Mouse (Mus musculus) embryonic facial prominence, embryonic 12.5 days (tissue): Measurements from ENCODE around the gene Miox. TPM values are rescaled to one million over a fixed set of nuclear protein-coding genes. Genes with fewer than 3 reads are reported as not detected.

Experiments
- ATAC-seq: fragments of 200-750 bp; cut with Nextera tagmentation; 2 replicates; pipeline ENCODE4 v1.8.0; 2017; ENCODE audit not compliant: insufficient number of reproducible peaks, insufficient read depth, low FRiP score, low TSS enrichment
- H3K27ac ChIP-seq: fragments of 300-500 bp; sonication (generic); 2 replicates; pipeline ENCODE4 v1.5.1; 2016; ENCODE audit warnings: mild to moderate bottlenecking
- H3K27me3 ChIP-seq: fragments of 300-500 bp; sonication (generic); 2 replicates; pipeline ENCODE4 v1.6.1; 2016; ENCODE audit warnings: mild to moderate bottlenecking, moderate library complexity
- H3K36me3 ChIP-seq: fragments of 300-500 bp; sonication (generic); 2 replicates; pipeline ENCODE4 v1.6.1; 2016; ENCODE audit warnings: mild to moderate bottlenecking
- H3K4me1 ChIP-seq: fragments of 300-500 bp; sonication (generic); 2 replicates; pipeline ENCODE4 v1.6.1; 2016
- H3K4me2 ChIP-seq: fragments of 300-500 bp; sonication (generic); replicated peaks from 2 replicates; pipeline ENCODE4 v1.6.1; 2016; ENCODE audit warnings: mild to moderate bottlenecking, moderate library complexity
- H3K4me3 ChIP-seq: fragments of 300-500 bp; sonication (generic); 2 replicates; pipeline ENCODE4 v1.5.1; 2016; ENCODE audit warnings: mild to moderate bottlenecking
- H3K9ac ChIP-seq: fragments of 300-500 bp; sonication (generic); 2 replicates; pipeline ENCODE4 v1.6.1; 2016; ENCODE audit warnings: mild to moderate bottlenecking, moderate library complexity
- H3K9me3 ChIP-seq: fragments of 300-500 bp; sonication (generic); 2 replicates; pipeline ENCODE4 v1.6.1; 2016; ENCODE audit warnings: mild to moderate bottlenecking, moderate library complexity
- WGBS: fragments of 180-500 bp; shearing (Covaris S2); methylation state at CpG from one replicate; pipeline ENCODE4 v1.1.7; 2016; 5-methylcytosine and 5-hydroxymethylcytosine counted together
- polyA plus RNA-seq: library from polyadenylated mRNA; unstranded; fragments of >200 nt; fragmentation: Nextera tagmentation; extraction: Ambion mirVana; gene quantifications from 2 replicates; pipeline ENCODE4 v1.2.1, GENCODE M21; 2016

Gene Miox
- not detected in 2 replicates for polyA plus RNA-seq

- no peak within 1 kb of the TSS for H3K4me2 ChIP-seq
- no peaks in the 10 kb centered on the region for H3K9me3 ChIP-seq
- no peak for ATAC-seq
- H3K27me3 ChIP-seq, result no peaks in the 10 kb centered on the region
- no peaks in the 10 kb centered on the region for H3K36me3 ChIP-seq
- H3K27ac ChIP-seq, result no peak within 1 kb of the TSS
- H3K4me3 ChIP-seq, result no peak within 1 kb of the TSS
- H3K9ac ChIP-seq, result no peak within 1 kb of the TSS
- WGBS, result 84% methylated on average over 7 of the region's 7 CpGs
- H3K4me1 ChIP-seq, result no peaks in the 10 kb centered on the region
Observed at GRCm38 (mm10) chr15:89334271-89334670, at the start of gene Miox. Gene Miox, plus strand, starts transcription at chr15:89334398.

- H3K4me2 ChIP-seq, result no peak overlapping the region
- no peaks in the 10 kb centered on the region for H3K9me3 ChIP-seq
- no peak for ATAC-seq
- H3K27ac ChIP-seq, result no peak overlapping the region
- no peaks in the 10 kb centered on the region for H3K4me1 ChIP-seq
- no peak overlapping the region for H3K9ac ChIP-seq
- peaks cover 92% of the 10 kb centered on the region for H3K36me3 ChIP-seq
- H3K27me3 ChIP-seq, result no peaks in the 10 kb centered on the region
- no peak overlapping the region for H3K4me3 ChIP-seq
Observed at GRCm38 (mm10) chr15:89285004-89285403, 49.2 kb upstream of the Miox start.

- Histone ChIP-seq H3K27ac (no peak overlapping the region), H3K4me2 (no peak overlapping the region), H3K9me3 (no peaks in the 10 kb centered on the region), H3K4me1 (no peaks in the 10 kb centered on the region), H3K9ac (no peak overlapping the region), H3K4me3 (no peak overlapping the region), H3K36me3 (peaks cover 92% of the 10 kb centered on the region), H3K27me3 (no peaks in the 10 kb centered on the region)
- ATAC-seq, result no peak
- WGBS, result 97% methylated on average over 5 of the region's 5 CpGs
Observed at GRCm38 (mm10) chr15:89285478-89285877, 48.7 kb upstream of the Miox start.

- Histone ChIP-seq H3K27me3 (no peaks in the 10 kb centered on the region), H3K9ac (no peak overlapping the region), H3K9me3 (no peaks in the 10 kb centered on the region), H3K36me3 (peaks cover 91% of the 10 kb centered on the region), H3K4me1 (no peaks in the 10 kb centered on the region), H3K4me3 (no peak overlapping the region), H3K27ac (no peak overlapping the region), H3K4me2 (no peak overlapping the region)
- 69% methylated on average over 7 of the region's 7 CpGs for WGBS
- ATAC-seq, result no peak
Observed at GRCm38 (mm10) chr15:89286114-89286513, 48.1 kb upstream of the Miox start.

GRCm38 (mm10) chr15:89286582-89286981 is 47.6 kb upstream of the Miox start:
- Histone ChIP-seq H3K36me3 (peaks cover 91% of the 10 kb centered on the region), H3K9ac (no peak overlapping the region), H3K9me3 (no peaks in the 10 kb centered on the region), H3K4me3 (no peak overlapping the region), H3K4me2 (no peak overlapping the region), H3K27ac (no peak overlapping the region), H3K27me3 (no peaks in the 10 kb centered on the region), H3K4me1 (no peaks in the 10 kb centered on the region)
- WGBS, result 87% methylated on average over 5 of the region's 5 CpGs
- ATAC-seq, result no peak

- H3K4me2 ChIP-seq, result no peak overlapping the region
- H3K36me3 ChIP-seq, result peaks cover 91% of the 10 kb centered on the region
- H3K4me1 ChIP-seq, result no peaks in the 10 kb centered on the region
- 90% methylated on average over 23 of the region's 23 CpGs for WGBS
- no peaks in the 10 kb centered on the region for H3K9me3 ChIP-seq
- H3K9ac ChIP-seq, result no peak overlapping the region
- ATAC-seq, result 0 out of 2 replicates have a peak, but pooled peaks have one; percentile 16
- no peak overlapping the region for H3K4me3 ChIP-seq
- no peak overlapping the region for H3K27ac ChIP-seq
- H3K27me3 ChIP-seq, result no peaks in the 10 kb centered on the region
Observed at GRCm38 (mm10) chr15:89288227-89288767, 45.9 kb upstream of the Miox start.

- H3K36me3 ChIP-seq, result peaks cover 91% of the 10 kb centered on the region
- H3K4me2 ChIP-seq, result no peak overlapping the region
- no peaks in the 10 kb centered on the region for H3K27me3 ChIP-seq
- no peaks in the 10 kb centered on the region for H3K4me1 ChIP-seq
- WGBS, result 94% methylated on average over 11 of the region's 11 CpGs
- no peak overlapping the region for H3K9ac ChIP-seq
- no peak for ATAC-seq
- no peaks in the 10 kb centered on the region for H3K9me3 ChIP-seq
- H3K27ac ChIP-seq, result no peak overlapping the region
- H3K4me3 ChIP-seq, result no peak overlapping the region
Observed at GRCm38 (mm10) chr15:89289455-89289854, 44.7 kb upstream of the Miox start.

- H3K9ac ChIP-seq, result no peak overlapping the region
- no peaks in the 10 kb centered on the region for H3K27me3 ChIP-seq
- H3K4me3 ChIP-seq, result no peak overlapping the region
- WGBS, result 88% methylated on average over 3 of the region's 3 CpGs
- H3K36me3 ChIP-seq, result peaks cover 94% of the 10 kb centered on the region
- no peaks in the 10 kb centered on the region for H3K9me3 ChIP-seq
- no peak overlapping the region for H3K27ac ChIP-seq
- no peaks in the 10 kb centered on the region for H3K4me1 ChIP-seq
- H3K4me2 ChIP-seq, result no peak overlapping the region
- ATAC-seq, result no peak
Observed at GRCm38 (mm10) chr15:89291521-89291920, 42.7 kb upstream of the Miox start.

- Histone ChIP-seq H3K27me3 (no peaks in the 10 kb centered on the region), H3K9ac (no peak overlapping the region), H3K9me3 (no peaks in the 10 kb centered on the region), H3K4me3 (no peak overlapping the region), H3K27ac (no peak overlapping the region), H3K36me3 (peaks cover 94% of the 10 kb centered on the region), H3K4me1 (no peaks in the 10 kb centered on the region), H3K4me2 (no peak overlapping the region)
- ATAC-seq, result no peak
- 88% methylated on average over 2 of the region's 2 CpGs for WGBS
Observed at GRCm38 (mm10) chr15:89292795-89293194, 41.4 kb upstream of the Miox start.

GRCm38 (mm10) chr15:89293778-89294177 is 40.4 kb upstream of the Miox start:
- no peaks in the 10 kb centered on the region for H3K27me3 ChIP-seq
- H3K36me3 ChIP-seq, result peaks cover 90% of the 10 kb centered on the region
- WGBS, result 91% methylated on average over 10 of the region's 10 CpGs
- no peaks in the 10 kb centered on the region for H3K4me1 ChIP-seq
- no peak overlapping the region for H3K4me3 ChIP-seq
- H3K27ac ChIP-seq, result no peak overlapping the region
- ATAC-seq, result no peak
- H3K4me2 ChIP-seq, result no peak overlapping the region
- no peaks in the 10 kb centered on the region for H3K9me3 ChIP-seq
- H3K9ac ChIP-seq, result no peak overlapping the region

GRCm38 (mm10) chr15:89295580-89296165 is 38.5 kb upstream of the Miox start:
- Histone ChIP-seq H3K4me3 (no peak overlapping the region), H3K27ac (no peak overlapping the region), H3K4me1 (no peaks in the 10 kb centered on the region), H3K36me3 (peaks cover 90% of the 10 kb centered on the region), H3K4me2 (no peak overlapping the region), H3K9me3 (no peaks in the 10 kb centered on the region), H3K27me3 (no peaks in the 10 kb centered on the region), H3K9ac (no peak overlapping the region)
- ATAC-seq, result no peak
- WGBS, result 88% methylated on average over 8 of the region's 8 CpGs

GRCm38 (mm10) chr15:89296465-89296864 is 37.7 kb upstream of the Miox start:
- Histone ChIP-seq H3K36me3 (peaks cover 90% of the 10 kb centered on the region), H3K4me3 (no peak overlapping the region), H3K4me1 (no peaks in the 10 kb centered on the region), H3K9me3 (no peaks in the 10 kb centered on the region), H3K4me2 (no peak overlapping the region), H3K27ac (no peak overlapping the region), H3K9ac (no peak overlapping the region), H3K27me3 (no peaks in the 10 kb centered on the region)
- WGBS, result 93% methylated on average over 1 of the region's 1 CpGs
- no peak for ATAC-seq
